Mouse (Mus musculus) midbrain, embryonic 11.5 days (tissue): Measurements from ENCODE around the gene Setd1a. TPM values are rescaled to one million over a fixed set of nuclear protein-coding genes. Genes with fewer than 3 reads are reported as not detected.
A peak's percentile ranks its signal among the peaks of the same experiment; 100 is the strongest.

ENCODE experiments used
- ATAC-seq: fragments of 200-750 bp; cut with Nextera tagmentation; 2 replicates; pipeline ENCODE4 v1.8.0; 2017; ENCODE audit warnings: moderate TSS enrichment, moderate library complexity; ENCODE audit not compliant: low FRiP score
- DNase-seq: peaks from one replicate; pipeline ENCODE4 v3.0.0; 2015; ENCODE audit warnings: low spot score; ENCODE audit errors: missing footprints
- H3K27ac ChIP-seq: fragments of 300-500 bp; sonication (generic); 2 replicates; pipeline ENCODE4 v1.5.1; 2014; ENCODE audit warnings: low read depth, low read length
- H3K27me3 ChIP-seq: fragments of 300-500 bp; sonication (generic); 2 replicates; pipeline ENCODE4 v1.6.1; 2014; ENCODE audit warnings: mild to moderate bottlenecking, low read length, moderate library complexity, mixed read lengths; ENCODE audit not compliant: control insufficient read depth, insufficient read depth
- H3K36me3 ChIP-seq: fragments of 300-500 bp; sonication (generic); 2 replicates; pipeline ENCODE4 v1.6.1; 2014; ENCODE audit warnings: mild to moderate bottlenecking, low read length, moderate library complexity, mixed read lengths; ENCODE audit not compliant: control insufficient read depth, insufficient read depth
- H3K4me1 ChIP-seq: fragments of 300-500 bp; sonication (generic); 2 replicates; pipeline ENCODE4 v1.6.1; 2014; ENCODE audit warnings: low read length; ENCODE audit not compliant: control insufficient read depth, insufficient read depth
- H3K4me2 ChIP-seq: fragments of 300-500 bp; sonication (generic); 2 replicates; pipeline ENCODE4 v1.6.1; 2014; ENCODE audit warnings: mild to moderate bottlenecking, moderate library complexity
- H3K4me3 ChIP-seq: fragments of 300-500 bp; sonication (generic); 2 replicates; pipeline ENCODE4 v1.5.1; 2014; ENCODE audit warnings: low read depth, low read length
- H3K9ac ChIP-seq: fragments of 300-500 bp; sonication (generic); 2 replicates; pipeline ENCODE4 v1.6.1; 2014; ENCODE audit warnings: low read length
- H3K9me3 ChIP-seq: fragments of 300-500 bp; sonication (generic); 2 replicates; pipeline ENCODE4 v1.6.1; 2016; ENCODE audit warnings: low read length; ENCODE audit not compliant: control insufficient read depth
- WGBS: fragments of 180-500 bp; shearing (Covaris S2); extraction: QIAGEN DNeasy Blood & Tissue Kit; methylation state at CpG from one replicate; pipeline ENCODE4 v1.1.7; 2014; 5-methylcytosine and 5-hydroxymethylcytosine counted together
- polyA plus RNA-seq: library from polyadenylated mRNA; unstranded; fragments of >200 nt; fragmentation: Nextera tagmentation; extraction: Ambion mirVana; gene quantifications from 2 replicates; pipeline ENCODE4 v1.2.1, GENCODE M21; 2014

Setd1a gene
- polyA plus RNA-seq, 1 experiment from 2014 or later = 22.1 TPM

GRCm38 (mm10) chr7:127747559-127748234 is 28.8 kb upstream of the Setd1a start:
- H3K27me3 ChIP-seq = no peaks in the 10 kb centered on the region
- DNase-seq = no peak
- no peaks in the 10 kb centered on the region for H3K9me3 ChIP-seq
- ATAC-seq = no peak
- peak overlapping the region; percentile 88; the same call in 1 of the 2 replicates for H3K27ac ChIP-seq
- peaks cover 10% of the 10 kb centered on the region for H3K4me1 ChIP-seq
- H3K4me3 ChIP-seq = peak overlapping the region; percentile 86
- 36% methylated on average over 6 of the region's 6 CpGs for WGBS
- peaks cover 33% of the 10 kb centered on the region for H3K36me3 ChIP-seq
- peak overlapping the region; percentile 87 for H3K4me2 ChIP-seq
- peak overlapping the region; percentile 93 for H3K9ac ChIP-seq

GRCm38 (mm10) chr7:127748235-127748560 is 28.3 kb upstream of the Setd1a start:
- no peak overlapping the region for H3K9ac ChIP-seq
- no peak overlapping the region for H3K27ac ChIP-seq
- H3K4me2 ChIP-seq = peak overlapping the region; percentile 87
- no peaks in the 10 kb centered on the region for H3K27me3 ChIP-seq
- WGBS = 94% methylated on average over 28 of the region's 28 CpGs
- H3K4me3 ChIP-seq = no peak overlapping the region
- no peak for DNase-seq
- no peak for ATAC-seq
- H3K36me3 ChIP-seq = peaks cover 37% of the 10 kb centered on the region
- peaks cover 10% of the 10 kb centered on the region for H3K4me1 ChIP-seq
- no peaks in the 10 kb centered on the region for H3K9me3 ChIP-seq

GRCm38 (mm10) chr7:127750131-127751127 is 26.0 kb upstream of the Setd1a start:
- H3K27me3 ChIP-seq = no peaks in the 10 kb centered on the region
- H3K36me3 ChIP-seq = peaks cover 45% of the 10 kb centered on the region
- H3K9me3 ChIP-seq = no peaks in the 10 kb centered on the region
- no peak overlapping the region for H3K9ac ChIP-seq
- H3K4me1 ChIP-seq = peaks cover 10% of the 10 kb centered on the region
- H3K4me3 ChIP-seq = no peak overlapping the region
- H3K27ac ChIP-seq = no peak overlapping the region
- DNase-seq (no peak), ATAC-seq (no peak)
- 87% methylated on average over 19 of the region's 19 CpGs for WGBS
- H3K4me2 ChIP-seq = no peak overlapping the region

- H3K4me3 ChIP-seq = no peak overlapping the region
- ATAC-seq (no peak), DNase-seq (no peak)
- H3K9ac ChIP-seq = no peak overlapping the region
- H3K36me3 ChIP-seq = peaks cover 45% of the 10 kb centered on the region
- H3K4me2 ChIP-seq = no peak overlapping the region
- no peaks in the 10 kb centered on the region for H3K9me3 ChIP-seq
- 95% methylated on average over 5 of the region's 5 CpGs for whole genome bisulfite sequencing
- no peak overlapping the region for H3K27ac ChIP-seq
- no peaks in the 10 kb centered on the region for H3K27me3 ChIP-seq
- H3K4me1 ChIP-seq = peaks cover 10% of the 10 kb centered on the region
These were observed 24.9 kb upstream of the Setd1a start for GRCm38 (mm10) chr7:127751619-127752018.

- Histone ChIP-seq H3K9ac (no peak overlapping the region), H3K27me3 (no peaks in the 10 kb centered on the region), H3K4me2 (no peak overlapping the region), H3K4me3 (no peak overlapping the region), H3K9me3 (no peaks in the 10 kb centered on the region), H3K4me1 (peaks cover 9% of the 10 kb centered on the region), H3K36me3 (peaks cover 45% of the 10 kb centered on the region), H3K27ac (no peak overlapping the region)
- DNase-seq = no peak
- no peak for ATAC-seq
- 93% methylated on average over 27 of the region's 27 CpGs for WGBS
These were observed 24.4 kb upstream of the Setd1a start for GRCm38 (mm10) chr7:127752069-127752468.

GRCm38 (mm10) chr7:127753158-127753557 is 23.3 kb upstream of the Setd1a start:
- H3K36me3 ChIP-seq = peaks cover 49% of the 10 kb centered on the region
- 88% methylated on average over 5 of the region's 5 CpGs for WGBS
- H3K4me1 ChIP-seq = no peaks in the 10 kb centered on the region
- H3K27me3 ChIP-seq = no peaks in the 10 kb centered on the region
- no peaks in the 10 kb centered on the region for H3K9me3 ChIP-seq
- no peak overlapping the region for H3K4me3 ChIP-seq
- DNase-seq = no peak
- no peak for ATAC-seq
- H3K27ac ChIP-seq = no peak overlapping the region
- no peak overlapping the region for H3K4me2 ChIP-seq
- no peak overlapping the region for H3K9ac ChIP-seq

- Histone ChIP-seq H3K9ac (no peak overlapping the region), H3K4me3 (no peak overlapping the region), H3K4me1 (no peaks in the 10 kb centered on the region), H3K27me3 (no peaks in the 10 kb centered on the region), H3K9me3 (no peaks in the 10 kb centered on the region), H3K4me2 (no peak overlapping the region), H3K27ac (no peak overlapping the region), H3K36me3 (peaks cover 46% of the 10 kb centered on the region)
- ATAC-seq = no peak
- DNase-seq = no peak
- 94% methylated on average over 7 of the region's 7 CpGs for whole genome bisulfite sequencing
These were observed 22.7 kb upstream of the Setd1a start for GRCm38 (mm10) chr7:127753741-127754140.

- peaks cover 13% of the 10 kb centered on the region; the same call in 1 of the 2 replicates for H3K36me3 ChIP-seq
- 80% methylated on average over 6 of the region's 6 CpGs for WGBS
- H3K4me2 ChIP-seq = no peak overlapping the region
- ATAC-seq (no peak), DNase-seq (no peak)
- H3K9ac ChIP-seq = no peak overlapping the region
- no peaks in the 10 kb centered on the region for H3K9me3 ChIP-seq
- H3K27ac ChIP-seq = no peak overlapping the region
- no peaks in the 10 kb centered on the region for H3K4me1 ChIP-seq
- H3K27me3 ChIP-seq = no peaks in the 10 kb centered on the region
- no peak overlapping the region for H3K4me3 ChIP-seq
These were observed 16.8 kb upstream of the Setd1a start for GRCm38 (mm10) chr7:127759716-127760115.

- ATAC-seq = no peak
- Histone ChIP-seq H3K27ac (no peak overlapping the region), H3K27me3 (no peaks in the 10 kb centered on the region), H3K9me3 (no peaks in the 10 kb centered on the region), H3K36me3 (peaks cover 13% of the 10 kb centered on the region; the same call in 1 of the 2 replicates), H3K4me3 (no peak overlapping the region), H3K4me2 (no peak overlapping the region), H3K9ac (no peak overlapping the region), H3K4me1 (no peaks in the 10 kb centered on the region)
- DNase-seq = no peak
- 99% methylated on average over 3 of the region's 3 CpGs for WGBS
These were observed 16.0 kb upstream of the Setd1a start for GRCm38 (mm10) chr7:127760478-127760877.
